12 mouse cellular contexts compared by ENCODE assay signal in genomic region chr3:68453266-68453665, GRCm38 (mm10).
DNase-seq lines count a peak whose midpoint lies in the region; ATAC-seq lines count a peak whose summit lies in the region.
"Had no signal": no experiment of that assay in that cellular context is flagged by ENCODE, and none has a peak within 500 bp of the region (broad histone marks: within the 10 kb centered on the region; RNA-seq: fewer than 3 reads in every experiment).

No protein-coding gene starts in this region.

- no peak overlapping the region for H3K9ac ChIP-seq in intestine, embryonic 14.5 days (ENCODE audit: low read length)
- no peak overlapping the region for H3K9ac ChIP-seq in intestine, embryonic 16.5 days (ENCODE audit: low read depth, low read length)
- no peak overlapping the region for H3K9ac ChIP-seq in embryonic facial prominence, embryonic 11.5 days (replicated peaks; ENCODE audit: low read length)
- H3K9ac ChIP-seq in heart, embryonic 15.5 days: 0 out of 2 replicates have a peak overlapping the region, but pooled peaks have one; percentile 21
- 0 out of 2 replicates have a peak overlapping the region, but pooled peaks have one; percentile 15 for H3K9ac ChIP-seq in lung, embryonic 16.5 days (ENCODE audit: low read length)
- H3K9ac ChIP-seq: forebrain, embryonic 12.5 days; liver, embryonic 15.5 days had no signal

- H3K36me3 ChIP-seq in intestine, embryonic 14.5 days (ENCODE audit: control insufficient read depth, insufficient read depth, low read length): no peaks in the 10 kb centered on the region
- no peaks in the 10 kb centered on the region for H3K36me3 ChIP-seq in intestine, embryonic 16.5 days (ENCODE audit: control insufficient read depth, insufficient read depth, low read length)
- H3K36me3 ChIP-seq in embryonic facial prominence, embryonic 11.5 days (replicated peaks; ENCODE audit: control insufficient read depth, insufficient read depth, low read depth, low read length): no peaks in the 10 kb centered on the region
- no peaks in the 10 kb centered on the region for H3K36me3 ChIP-seq in heart, embryonic 15.5 days
- H3K36me3 ChIP-seq in lung, embryonic 16.5 days (ENCODE audit: control insufficient read depth, insufficient read depth, low read length): no peaks in the 10 kb centered on the region
- H3K36me3 ChIP-seq: forebrain, embryonic 12.5 days; liver, embryonic 15.5 days had no signal

- no peak overlapping the region for H3K27ac ChIP-seq in intestine, embryonic 14.5 days (ENCODE audit: low read depth)
- H3K27ac ChIP-seq in intestine, embryonic 16.5 days (ENCODE audit: low read length): no peak overlapping the region
- no peak overlapping the region for H3K27ac ChIP-seq in embryonic facial prominence, embryonic 11.5 days (replicated peaks; ENCODE audit: low read depth, low read length)
- peak overlapping the region; percentile 71 for H3K27ac ChIP-seq in heart, embryonic 15.5 days
- H3K27ac ChIP-seq in lung, embryonic 16.5 days (ENCODE audit: low read length): peak overlapping the region; percentile 49
- H3K27ac ChIP-seq: forebrain, embryonic 12.5 days; liver, embryonic 15.5 days had no signal

- 16% methylated on average over 5 of the region's 5 CpGs for WGBS in intestine, embryonic 14.5 days
- WGBS in intestine, embryonic 16.5 days: 17% methylated on average over 5 of the region's 5 CpGs
- 9% methylated on average over 5 of the region's 5 CpGs for WGBS in embryonic facial prominence, embryonic 11.5 days
- WGBS in heart, embryonic 15.5 days: under 1% methylated on average over 5 of the region's 5 CpGs
- 3% methylated on average over 5 of the region's 5 CpGs for WGBS in lung, embryonic 16.5 days

- no peak for DNase-seq in intestine, embryonic 14.5 days (ENCODE audit: low spot score)
- DNase-seq in embryonic facial prominence, embryonic 11.5 days (ENCODE audit: low spot score): peak; percentile 74
- DNase-seq in yolk sac, embryonic 10.5 days (ENCODE audit: low spot score): no peak
- no peak for DNase-seq in spleen, postnatal 14 days (ENCODE audit: low spot score in 2 of 2)
- no peak for DNase-seq in gastrocnemius, adult 8-10 months (ENCODE audit: low spot score in 2 of 2)
- DNase-seq: cerebellum, postnatal 14 days; right cerebral cortex, adult 18-20 months had no signal

- H3K4me3 ChIP-seq in intestine, embryonic 14.5 days (ENCODE audit: low read depth, low read length): no peak overlapping the region
- no peak overlapping the region for H3K4me3 ChIP-seq in intestine, embryonic 16.5 days (ENCODE audit: low read length)
- no peak overlapping the region for H3K4me3 ChIP-seq in embryonic facial prominence, embryonic 11.5 days (ENCODE audit: low read depth, low read length)
- peak overlapping the region; percentile 21; the same call in 1 of the 2 replicates for H3K4me3 ChIP-seq in heart, embryonic 15.5 days
- no peak overlapping the region for H3K4me3 ChIP-seq in lung, embryonic 16.5 days (ENCODE audit: low read length)
- H3K4me3 ChIP-seq: forebrain, embryonic 12.5 days; liver, embryonic 15.5 days had no signal

- no peaks in the 10 kb centered on the region for H3K4me1 ChIP-seq in intestine, embryonic 14.5 days (replicated peaks; ENCODE audit: control insufficient read depth, insufficient read depth, low read length)
- H3K4me1 ChIP-seq in intestine, embryonic 16.5 days (ENCODE audit: control insufficient read depth, insufficient read depth, low read length): no peaks in the 10 kb centered on the region
- no peaks in the 10 kb centered on the region for H3K4me1 ChIP-seq in embryonic facial prominence, embryonic 11.5 days (ENCODE audit: control insufficient read depth, insufficient read depth, low read length)
- peaks cover 8% of the 10 kb centered on the region; the same call in 1 of the 2 replicates for H3K4me1 ChIP-seq in heart, embryonic 15.5 days (replicated peaks)
- H3K4me1 ChIP-seq in lung, embryonic 16.5 days (replicated peaks; ENCODE audit: control insufficient read depth, insufficient read depth, low read length): peaks cover 6% of the 10 kb centered on the region
- H3K4me1 ChIP-seq: forebrain, embryonic 12.5 days; liver, embryonic 15.5 days had no signal

- ATAC-seq in intestine, embryonic 14.5 days (replicated peaks; ENCODE audit: low FRiP score, low TSS enrichment, low read depth): no peak
- ATAC-seq in intestine, embryonic 16.5 days: no peak
- no peak for ATAC-seq in embryonic facial prominence, embryonic 11.5 days (replicated peaks; ENCODE audit: insufficient number of reproducible peaks, low FRiP score, low TSS enrichment, low read depth)
- peak; percentile 67 for ATAC-seq in heart, embryonic 15.5 days (replicated peaks; ENCODE audit: insufficient number of reproducible peaks, insufficient read depth, low FRiP score, low read depth)
- peak; percentile 90 for ATAC-seq in lung, embryonic 16.5 days (ENCODE audit: low read depth)

- no peaks in the 10 kb centered on the region for H3K9me3 ChIP-seq in intestine, embryonic 14.5 days (ENCODE audit: control insufficient read depth, low read length)
- H3K9me3 ChIP-seq in intestine, embryonic 16.5 days (ENCODE audit: control insufficient read depth, low read length): no peaks in the 10 kb centered on the region
- H3K9me3 ChIP-seq in embryonic facial prominence, embryonic 11.5 days (replicated peaks; ENCODE audit: control insufficient read depth, low read length): no peaks in the 10 kb centered on the region
- H3K9me3 ChIP-seq in heart, embryonic 15.5 days (replicated peaks): no peaks in the 10 kb centered on the region
- H3K9me3 ChIP-seq in lung, embryonic 16.5 days (ENCODE audit: control insufficient read depth, low read length): no peaks in the 10 kb centered on the region
- H3K9me3 ChIP-seq: forebrain, embryonic 12.5 days; liver, embryonic 15.5 days had no signal

- H3K27me3 ChIP-seq in intestine, embryonic 14.5 days (replicated peaks; ENCODE audit: control insufficient read depth, insufficient read depth, low read length): no peaks in the 10 kb centered on the region
- H3K27me3 ChIP-seq in intestine, embryonic 16.5 days (replicated peaks; ENCODE audit: control insufficient read depth, insufficient read depth, low read length): no peaks in the 10 kb centered on the region
- no peaks in the 10 kb centered on the region for H3K27me3 ChIP-seq in embryonic facial prominence, embryonic 11.5 days (ENCODE audit: control insufficient read depth, insufficient read depth, low read length)
- no peaks in the 10 kb centered on the region for H3K27me3 ChIP-seq in heart, embryonic 15.5 days
- no peaks in the 10 kb centered on the region for H3K27me3 ChIP-seq in lung, embryonic 16.5 days (ENCODE audit: control insufficient read depth, insufficient read depth, low read depth, low read length)
- H3K27me3 ChIP-seq: forebrain, embryonic 12.5 days; liver, embryonic 15.5 days had no signal

- H3K4me2 ChIP-seq in intestine, embryonic 14.5 days (ENCODE audit: low read length): 0 out of 2 replicates have a peak overlapping the region, but pooled peaks have one; percentile 7
- no peak overlapping the region for H3K4me2 ChIP-seq in intestine, embryonic 16.5 days (ENCODE audit: low read depth, low read length)
- 0 out of 2 replicates have a peak overlapping the region, but pooled peaks have one; percentile 5 for H3K4me2 ChIP-seq in embryonic facial prominence, embryonic 11.5 days (ENCODE audit: low read depth, low read length)
- H3K4me2 ChIP-seq in heart, embryonic 15.5 days: peak overlapping the region; percentile 52
- peak overlapping the region; percentile 43 for H3K4me2 ChIP-seq in lung, embryonic 16.5 days (ENCODE audit: low read depth, low read length)
- H3K4me2 ChIP-seq: forebrain, embryonic 12.5 days; liver, embryonic 15.5 days had no signal

Comparison
In these comparisons a context has a peak if more than half of its experiments do, and no peak if none do; other contexts are left out.
1. ATAC-seq: peak in heart, embryonic 15.5 days (single experiment) and lung, embryonic 16.5 days (single experiment); none in intestine, embryonic 14.5 days (single experiment), intestine, embryonic 16.5 days (single experiment) and embryonic facial prominence, embryonic 11.5 days (single experiment).
2. H3K27ac ChIP-seq: peak in heart, embryonic 15.5 days (single experiment) and lung, embryonic 16.5 days (single experiment); none in intestine, embryonic 14.5 days (single experiment), intestine, embryonic 16.5 days (single experiment) and embryonic facial prominence, embryonic 11.5 days (single experiment).
3. H3K9ac ChIP-seq: peak in heart, embryonic 15.5 days (single experiment) and lung, embryonic 16.5 days (single experiment); none in intestine, embryonic 14.5 days (single experiment), intestine, embryonic 16.5 days (single experiment) and embryonic facial prominence, embryonic 11.5 days (single experiment).